Mouse (Mus musculus) spleen, postnatal 10 days (tissue): ENCODE measurements around the gene Trhr2.

Source experiments
- DNase-seq, 2 experiments: peaks; one replicate each; pipeline ENCODE4 v3.0.0; 2021 to 2022; ENCODE audit warnings: low spot score in 2 of 2

The Trhr2 gene

DNA sequence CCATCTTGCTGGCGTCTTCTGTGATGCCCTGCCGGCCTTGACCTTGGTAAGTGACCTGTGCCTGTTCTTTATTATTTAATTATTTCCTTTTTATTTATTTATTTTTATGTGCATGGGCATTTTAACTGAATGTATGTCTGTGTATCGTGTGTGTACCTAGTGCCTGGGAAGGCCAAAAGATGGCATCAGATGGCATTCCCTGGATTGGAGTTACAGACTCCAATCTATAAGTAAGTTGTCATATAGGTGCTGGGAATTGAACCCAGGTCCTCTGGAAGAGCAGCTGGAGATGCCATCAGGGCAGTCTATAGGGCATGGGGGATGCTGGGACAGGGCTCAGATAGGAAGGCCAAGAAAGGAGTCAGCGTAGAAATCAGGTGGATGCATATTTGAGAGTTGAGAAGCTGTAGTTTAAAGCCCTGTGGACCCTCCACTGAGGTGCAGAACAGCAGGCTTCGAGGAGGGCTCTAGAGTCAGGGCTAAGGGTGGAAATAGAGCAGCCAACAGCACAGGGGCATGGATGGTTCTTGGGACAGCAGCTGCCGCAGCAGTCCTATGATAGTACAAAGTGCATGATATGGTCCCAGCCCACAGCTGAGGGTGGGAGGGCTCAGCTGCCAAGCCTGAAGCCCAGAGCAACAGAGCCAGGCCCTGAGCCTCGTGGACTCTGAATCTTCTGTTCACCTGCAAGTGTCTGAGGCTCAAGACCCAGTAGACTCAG lies at the start of gene Trhr2:
Trhr2 (minus strand) TSS at position 51 of the 721 bp plus-strand sequence.
- no peak for DNase-seq

- DNase-seq = no peak
These were observed 47.1 kb upstream of the Trhr2 start for GRCm38 (mm10) chr8:122407678-122408077.

DNA sequence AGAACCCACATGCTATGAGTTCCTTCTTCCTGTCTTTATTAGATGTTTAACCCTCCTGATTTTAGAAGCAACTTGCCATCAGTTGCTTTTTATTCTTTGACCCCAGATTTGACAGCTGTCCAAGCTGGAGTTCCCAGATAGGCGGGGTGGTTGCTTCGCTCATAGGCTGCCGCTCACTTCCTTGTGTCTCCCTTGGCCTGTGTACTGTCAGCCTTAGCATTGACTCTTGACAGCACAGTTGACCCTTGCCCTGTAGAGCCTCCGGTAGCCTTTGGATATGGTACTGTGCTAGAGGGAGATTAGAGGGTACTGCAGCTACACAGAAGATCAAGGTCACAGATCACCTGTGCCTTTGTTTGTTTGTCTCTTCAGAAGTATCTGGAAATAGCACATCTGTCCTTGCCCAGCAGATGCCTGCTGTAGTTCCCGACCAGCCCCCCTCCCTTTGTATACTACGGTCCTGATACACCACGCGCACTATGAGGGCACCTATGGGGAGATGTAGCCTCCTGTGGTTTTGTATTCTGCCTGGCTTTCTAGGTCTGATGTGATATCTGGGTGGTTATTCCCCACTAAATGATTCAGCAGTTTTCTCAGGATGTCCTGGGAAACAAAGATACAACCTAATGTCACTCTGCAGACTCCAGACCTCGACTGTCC lies 44.7 kb upstream of the Trhr2 start:
- no peak for DNase-seq

- DNase-seq = no peak
These were observed 37.6 kb upstream of the Trhr2 start for GRCm38 (mm10) chr8:122398186-122398585.

GRCm38 (mm10) chr8:122395291-122395690 lies 34.7 kb upstream of the Trhr2 start:
- no peak for DNase-seq

- DNase-seq = no peak
These were observed 33.2 kb upstream of the Trhr2 start for GRCm38 (mm10) chr8:122393717-122394116.

DNA sequence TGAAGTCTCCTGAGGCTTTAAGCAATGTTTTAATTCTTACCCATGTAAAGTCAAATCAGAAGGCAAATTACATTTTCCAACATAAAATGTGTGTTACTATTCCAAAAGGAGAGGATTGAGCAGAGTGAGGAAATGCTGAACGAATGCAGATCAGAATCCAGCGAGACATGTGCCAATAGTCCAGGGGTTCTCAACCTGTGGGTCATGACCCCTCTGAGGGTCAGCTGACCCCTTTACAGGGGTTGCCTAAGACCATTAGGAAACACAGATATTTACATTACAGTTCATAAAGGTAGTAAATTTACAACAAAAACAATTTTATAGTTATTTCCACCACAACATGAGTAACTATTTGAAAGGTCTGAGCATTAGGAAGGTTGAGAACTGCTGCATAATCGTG lies 30.2 kb upstream of the Trhr2 start:
- no peak for DNase-seq

GRCm38 (mm10) chr8:122389357-122389756 lies 28.8 kb upstream of the Trhr2 start:
- no peak for DNase-seq

DNA sequence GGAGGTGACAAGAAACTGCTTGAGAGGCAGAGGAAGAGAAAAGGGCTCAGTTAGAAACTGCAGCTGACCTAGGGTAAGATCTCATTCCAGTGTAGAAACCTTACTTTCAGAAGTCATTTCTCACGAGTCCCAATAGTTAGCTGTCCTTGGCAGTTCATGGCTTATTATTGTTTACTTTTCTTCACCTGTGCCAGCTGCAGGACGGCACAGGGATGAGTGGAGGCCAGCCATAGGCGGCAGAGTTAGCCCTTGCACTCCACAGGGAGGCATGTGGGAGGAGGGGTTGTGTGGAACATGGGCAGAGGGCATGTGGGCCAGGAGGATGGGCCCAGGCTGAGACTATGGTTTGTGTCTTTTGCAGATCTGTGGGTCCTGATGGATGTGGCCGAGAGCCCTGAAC lies 22.5 kb upstream of the Trhr2 start:
- no peak for DNase-seq

DNA sequence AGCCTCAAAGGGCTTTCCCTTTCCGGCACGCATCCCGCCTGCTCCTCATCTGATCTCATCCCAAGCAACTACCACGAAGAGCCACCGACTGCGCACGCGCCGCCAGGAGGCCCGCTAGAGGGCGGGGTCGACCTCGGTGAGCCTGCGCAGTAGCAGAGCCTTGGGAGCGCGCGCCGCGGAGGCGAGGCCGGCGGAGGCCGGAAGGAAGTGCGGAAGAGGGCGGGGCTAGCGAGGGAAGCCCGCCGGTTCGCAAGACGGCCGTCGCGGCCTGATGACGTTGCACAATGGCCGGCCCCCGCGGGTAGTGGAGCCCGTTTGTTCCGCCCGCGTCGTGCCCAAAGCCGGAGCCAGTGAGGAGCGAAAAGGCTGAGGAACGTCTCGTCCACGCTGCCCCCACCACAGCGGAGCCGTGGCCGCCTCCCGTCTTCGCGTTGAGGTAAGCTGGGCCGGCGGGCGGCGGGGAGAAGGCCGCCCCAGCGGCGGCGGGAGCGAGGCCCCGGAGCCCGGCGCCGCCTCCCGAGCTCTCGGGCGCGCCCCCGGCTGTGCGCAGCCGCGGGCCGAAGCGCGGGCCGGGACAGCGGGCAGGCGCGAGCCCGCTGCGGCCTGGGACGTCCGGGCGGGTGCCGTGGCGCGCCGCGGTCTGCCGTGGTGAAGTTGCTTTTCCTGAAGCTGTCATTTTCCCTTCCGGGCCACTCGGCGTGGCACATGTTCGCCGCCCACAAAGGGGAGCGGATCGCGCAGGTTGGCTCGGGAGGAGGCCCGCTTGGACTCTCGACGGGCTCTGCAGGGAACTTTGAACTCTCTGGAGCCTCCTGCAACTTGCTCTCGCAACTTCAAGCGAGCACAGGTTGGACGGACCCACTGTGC lies 16.1 kb upstream of the Trhr2 start, which contains the start of gene Zc3h18:
Zc3h18 (plus strand) TSS at position 245 of the 867 bp plus-strand sequence.
- DNase-seq = peak; percentile 98 to 100

- DNase-seq = no peak
These were observed 15.3 kb upstream of the Trhr2 start for GRCm38 (mm10) chr8:122375751-122376364.

- no peak for DNase-seq
These were observed 14.8 kb upstream of the Trhr2 start for GRCm38 (mm10) chr8:122375320-122375719.

DNA sequence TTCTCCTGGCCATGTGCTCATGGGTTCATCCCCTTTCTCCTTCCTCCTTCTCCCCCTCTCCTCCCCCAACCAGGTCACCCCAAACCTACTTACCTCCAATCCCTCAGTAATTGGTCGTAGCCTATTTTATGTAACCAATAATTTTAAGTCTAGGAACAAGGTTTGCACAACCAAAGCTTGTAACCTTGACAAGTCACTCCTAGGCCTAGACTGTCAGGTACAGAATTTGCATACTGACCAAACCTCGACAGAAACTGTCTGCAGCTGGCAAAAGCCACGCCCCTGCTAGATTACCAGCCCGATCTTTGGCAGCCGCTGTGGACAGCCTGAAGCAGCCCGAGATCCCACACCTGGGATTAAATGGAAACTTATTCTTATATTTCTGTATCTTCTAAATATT lies 11.2 kb upstream of the Trhr2 start:
- DNase-seq = peak in 1 of 2 experiments; percentile 22

DNA sequence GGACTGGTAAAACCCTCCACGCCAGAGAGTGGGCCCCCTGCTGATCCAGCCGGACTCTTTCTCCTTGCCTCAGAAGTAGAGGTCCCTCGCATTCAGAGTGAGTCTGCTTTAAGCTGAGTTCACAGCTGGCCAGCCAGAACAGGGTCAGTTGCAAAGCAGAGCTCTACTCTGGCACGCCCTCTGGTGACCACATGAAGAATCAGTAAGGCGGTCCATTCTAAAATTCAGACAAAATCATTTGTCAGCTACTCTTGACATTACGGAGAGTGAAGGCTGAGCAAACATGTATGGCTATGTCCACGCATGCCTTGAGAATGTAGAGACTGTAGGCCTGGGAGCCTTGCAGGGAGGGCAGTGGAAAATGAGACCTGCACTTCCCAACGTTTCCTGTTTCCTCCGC lies 9.1 kb upstream of the Trhr2 start:
- peak; percentile 62 to 83 for DNase-seq

DNA sequence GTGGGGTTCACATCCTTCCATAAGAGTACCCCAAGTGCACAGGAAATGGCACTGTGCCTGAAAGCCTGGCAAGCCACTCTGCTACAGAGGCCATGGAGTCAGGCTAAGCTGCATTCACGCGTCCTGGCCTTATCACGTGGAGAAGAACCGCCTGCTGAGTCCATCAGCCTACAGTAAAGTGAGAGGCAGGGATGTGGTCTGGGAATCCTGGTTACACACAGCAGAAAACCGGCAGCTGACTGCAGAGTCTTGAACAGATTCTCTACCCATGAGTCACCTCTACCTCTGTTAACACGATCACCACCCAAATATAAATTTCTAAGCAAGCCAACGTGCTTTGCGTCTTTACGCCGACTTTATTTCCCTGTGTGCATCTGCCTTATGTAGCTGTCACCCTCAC lies 7.9 kb upstream of the Trhr2 start:
- DNase-seq = no peak

DNA sequence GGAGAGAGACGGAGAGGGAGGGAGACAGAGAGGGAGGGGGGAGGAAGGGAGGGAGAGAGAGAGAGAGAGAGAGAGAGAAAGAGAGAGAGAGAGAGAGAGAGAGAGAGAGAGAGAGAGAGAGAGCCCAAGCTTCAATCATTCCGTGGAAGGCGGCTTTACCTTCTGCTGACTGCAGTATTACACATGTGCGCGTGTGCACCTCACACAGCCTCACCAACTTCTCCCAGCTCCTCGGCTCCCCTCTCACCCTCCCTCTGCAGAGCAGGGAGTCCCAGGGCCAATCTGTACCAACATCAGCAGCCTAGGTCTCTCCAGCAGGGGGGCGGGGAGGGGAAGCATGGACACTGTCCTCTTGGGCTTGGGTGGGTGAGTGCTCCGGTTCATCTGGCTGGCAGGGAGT lies 2.4 kb upstream of the Trhr2 start:
- DNase-seq = no peak

DNA sequence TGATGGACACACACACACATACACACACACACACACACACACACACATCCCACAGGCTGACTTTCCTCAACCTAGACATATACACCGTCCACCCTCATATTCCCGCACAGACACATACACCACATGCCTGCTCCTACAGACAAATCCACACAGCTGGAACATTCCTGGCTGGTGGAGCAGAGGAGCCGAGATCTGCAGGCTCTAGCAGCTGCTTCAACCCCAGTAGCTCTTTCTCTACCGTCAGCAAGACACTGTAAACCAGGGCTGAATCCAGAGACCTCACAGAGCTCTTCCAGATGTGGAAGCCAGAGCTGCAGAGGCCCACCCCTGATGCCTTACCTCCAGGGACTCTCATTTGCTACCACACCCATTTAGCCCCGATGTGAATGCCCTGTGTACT lies 1.7 kb upstream of the Trhr2 start:
- no peak for DNase-seq

DNA sequence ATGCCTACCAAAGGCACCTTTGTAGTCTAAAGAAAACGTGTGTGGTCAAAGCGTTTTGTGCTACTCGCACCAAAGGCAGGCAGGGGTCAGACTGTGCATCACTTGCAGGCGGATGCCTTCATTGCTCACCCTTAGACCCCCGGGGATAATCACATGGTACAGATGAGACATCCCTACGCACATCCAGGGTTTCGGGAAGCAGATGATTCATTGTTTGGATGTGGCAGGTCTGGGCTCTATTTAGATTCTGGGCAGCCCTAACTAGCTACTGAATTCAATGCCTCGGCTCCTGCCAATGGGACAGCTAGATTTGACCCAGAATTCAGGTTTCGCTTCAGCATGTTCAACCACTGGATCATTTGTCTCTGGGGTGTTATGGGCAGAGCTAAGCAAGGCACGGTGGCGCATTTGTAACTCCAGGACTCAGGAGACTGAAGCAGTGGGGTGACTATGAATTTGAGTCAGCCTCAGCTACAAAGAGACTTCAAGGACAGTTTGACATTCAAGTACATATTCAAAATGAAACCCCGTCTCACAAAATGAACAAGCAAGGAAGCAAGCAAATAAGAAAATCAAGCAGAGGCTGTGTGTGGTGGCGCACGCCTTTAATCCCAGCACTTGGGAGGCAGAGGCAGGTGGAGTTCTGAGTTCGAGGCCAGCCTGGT lies 1.3 kb downstream of the Trhr2 start:
- DNase-seq = no peak

- DNase-seq = no peak
These were observed 2.9 kb downstream of the Trhr2 start for GRCm38 (mm10) chr8:122357641-122358040.

GRCm38 (mm10) chr8:122357202-122357601 lies 3.3 kb downstream of the Trhr2 start:
- DNase-seq = no peak
